Mouse (Mus musculus): ENCODE results near the gene Xirp1. TPM values are rescaled to one million over a fixed set of nuclear protein-coding genes. Genes with fewer than 3 reads are reported as not detected.
A peak's percentile ranks its signal among the peaks of the same experiment; 100 is the strongest.

The Xirp1 gene
- polyA plus RNA-seq, 1 experiment: 0.67 TPM

GRCm38 (mm10) chr9:119977557-119978060, 45.8 kb downstream of the Xirp1 start:
- H3K4me3 ChIP-seq (ENCODE audit: control insufficient read depth, low read depth, low read length): no peak overlapping the region
- H3K27me3 ChIP-seq (ENCODE audit: control insufficient read depth, insufficient read depth, low read length): no peaks in the 10 kb centered on the region
- H3K27ac ChIP-seq (ENCODE audit: control insufficient read depth, insufficient read depth, low read depth, low read length): no peak overlapping the region
- TF ChIP-seq CTCF (IDR thresholded peaks at IDR 0.05; ENCODE audit: control insufficient read depth, insufficient read depth, insufficient replicate concordance, low read depth, low read length) (no peak), POLR2A (IDR thresholded peaks at IDR 0.05; ENCODE audit: control insufficient read depth, low read depth, low read length) (no peak)
- no peaks in the 10 kb centered on the region for H3K36me3 ChIP-seq (ENCODE audit: control insufficient read depth, insufficient read depth, low read length)
- peaks cover 40% of the 10 kb centered on the region for H3K4me1 ChIP-seq (ENCODE audit: control insufficient read depth, insufficient read depth, low read length)

GRCm38 (mm10) chr9:119976704-119977556, 46.5 kb downstream of the Xirp1 start:
- H3K27ac ChIP-seq (ENCODE audit: control insufficient read depth, insufficient read depth, low read depth, low read length): no peak overlapping the region
- H3K4me1 ChIP-seq (ENCODE audit: control insufficient read depth, insufficient read depth, low read length): peaks cover 34% of the 10 kb centered on the region
- TF ChIP-seq CTCF (IDR thresholded peaks at IDR 0.05; ENCODE audit: control insufficient read depth, insufficient read depth, insufficient replicate concordance, low read depth, low read length) (no peak), POLR2A (IDR thresholded peaks at IDR 0.05; ENCODE audit: control insufficient read depth, low read depth, low read length) (no peak)
- H3K4me3 ChIP-seq (ENCODE audit: control insufficient read depth, low read depth, low read length): no peak overlapping the region
- H3K27me3 ChIP-seq (ENCODE audit: control insufficient read depth, insufficient read depth, low read length): no peaks in the 10 kb centered on the region
- no peaks in the 10 kb centered on the region for H3K36me3 ChIP-seq (ENCODE audit: control insufficient read depth, insufficient read depth, low read length)

GRCm38 (mm10) chr9:119975286-119975685, 48.1 kb downstream of the Xirp1 start:
- no peak for TF ChIP-seq CTCF (IDR thresholded peaks at IDR 0.05; ENCODE audit: control insufficient read depth, insufficient read depth, insufficient replicate concordance, low read depth, low read length)
- no peak for TF ChIP-seq POLR2A (IDR thresholded peaks at IDR 0.05; ENCODE audit: control insufficient read depth, low read depth, low read length)
- Histone ChIP-seq H3K36me3 (ENCODE audit: control insufficient read depth, insufficient read depth, low read length) (no peaks in the 10 kb centered on the region), H3K27ac (ENCODE audit: control insufficient read depth, insufficient read depth, low read depth, low read length) (peak overlapping the region; percentile 8; the same call in 1 of the 2 replicates), H3K27me3 (ENCODE audit: control insufficient read depth, insufficient read depth, low read length) (no peaks in the 10 kb centered on the region), H3K4me1 (ENCODE audit: control insufficient read depth, insufficient read depth, low read length) (peaks cover 20% of the 10 kb centered on the region), H3K4me3 (ENCODE audit: control insufficient read depth, low read depth, low read length) (peak overlapping the region; percentile 36)

- Histone ChIP-seq H3K36me3 (ENCODE audit: control insufficient read depth, insufficient read depth, low read length) (no peaks in the 10 kb centered on the region), H3K4me3 (ENCODE audit: control insufficient read depth, low read depth, low read length) (peak overlapping the region; percentile 84), H3K27ac (ENCODE audit: control insufficient read depth, insufficient read depth, low read depth, low read length) (peak overlapping the region; percentile 91), H3K4me1 (ENCODE audit: control insufficient read depth, insufficient read depth, low read length) (peaks cover 20% of the 10 kb centered on the region), H3K27me3 (ENCODE audit: control insufficient read depth, insufficient read depth, low read length) (no peaks in the 10 kb centered on the region)
- peak; percentile 15; the same call in 1 of the 2 replicates for TF ChIP-seq CTCF (IDR thresholded peaks at IDR 0.05; ENCODE audit: control insufficient read depth, insufficient read depth, insufficient replicate concordance, low read depth, low read length)
- no peak for TF ChIP-seq POLR2A (IDR thresholded peaks at IDR 0.05; ENCODE audit: control insufficient read depth, low read depth, low read length)
These were observed 48.8 kb downstream of the Xirp1 start for GRCm38 (mm10) chr9:119974609-119975008.

- Histone ChIP-seq H3K36me3 (ENCODE audit: control insufficient read depth, insufficient read depth, low read length) (no peaks in the 10 kb centered on the region), H3K4me3 (ENCODE audit: control insufficient read depth, low read depth, low read length) (peak overlapping the region; percentile 84), H3K27ac (ENCODE audit: control insufficient read depth, insufficient read depth, low read depth, low read length) (peak overlapping the region; percentile 91), H3K27me3 (ENCODE audit: control insufficient read depth, insufficient read depth, low read length) (no peaks in the 10 kb centered on the region), H3K4me1 (ENCODE audit: control insufficient read depth, insufficient read depth, low read length) (peaks cover 20% of the 10 kb centered on the region)
- TF ChIP-seq CTCF (IDR thresholded peaks at IDR 0.05; ENCODE audit: control insufficient read depth, insufficient read depth, insufficient replicate concordance, low read depth, low read length) (peak; percentile 98), POLR2A (IDR thresholded peaks at IDR 0.05; ENCODE audit: control insufficient read depth, low read depth, low read length) (peak; percentile 72)
These were observed 49.4 kb downstream of the Xirp1 start for GRCm38 (mm10) chr9:119973869-119974520.

- Histone ChIP-seq H3K36me3 (ENCODE audit: control insufficient read depth, insufficient read depth, low read length) (no peaks in the 10 kb centered on the region), H3K4me1 (ENCODE audit: control insufficient read depth, insufficient read depth, low read length) (peaks cover 20% of the 10 kb centered on the region), H3K4me3 (ENCODE audit: control insufficient read depth, low read depth, low read length) (peak overlapping the region; percentile 84), H3K27ac (ENCODE audit: control insufficient read depth, insufficient read depth, low read depth, low read length) (peak overlapping the region; percentile 91), H3K27me3 (ENCODE audit: control insufficient read depth, insufficient read depth, low read length) (no peaks in the 10 kb centered on the region)
- TF ChIP-seq POLR2A (IDR thresholded peaks at IDR 0.05; ENCODE audit: control insufficient read depth, low read depth, low read length) (no peak), CTCF (IDR thresholded peaks at IDR 0.05; ENCODE audit: control insufficient read depth, insufficient read depth, insufficient replicate concordance, low read depth, low read length) (no peak)
These were observed 50.1 kb downstream of the Xirp1 start for GRCm38 (mm10) chr9:119973281-119973680.

- Histone ChIP-seq H3K4me3 (ENCODE audit: control insufficient read depth, low read depth, low read length) (peak overlapping the region; percentile 84), H3K27me3 (ENCODE audit: control insufficient read depth, insufficient read depth, low read length) (no peaks in the 10 kb centered on the region), H3K36me3 (ENCODE audit: control insufficient read depth, insufficient read depth, low read length) (no peaks in the 10 kb centered on the region), H3K4me1 (ENCODE audit: control insufficient read depth, insufficient read depth, low read length) (peaks cover 20% of the 10 kb centered on the region), H3K27ac (ENCODE audit: control insufficient read depth, insufficient read depth, low read depth, low read length) (no peak overlapping the region)
- TF ChIP-seq CTCF (IDR thresholded peaks at IDR 0.05; ENCODE audit: control insufficient read depth, insufficient read depth, insufficient replicate concordance, low read depth, low read length) (no peak), POLR2A (IDR thresholded peaks at IDR 0.05; ENCODE audit: control insufficient read depth, low read depth, low read length) (no peak)
These were observed 50.8 kb downstream of the Xirp1 start for GRCm38 (mm10) chr9:119972582-119972981.

All from testis, adult 2 months (tissue).